Mouse (Mus musculus): ENCODE measurements around the gene Aars2.

The Aars2 gene

GRCm38 (mm10) chr17:45506700-45507189 is at the start of gene Aars2:
TSS of gene Aars2 (plus strand) at chr17:45506841.
- WGBS: under 1% methylated on average over 42 of the region's 42 CpGs

GRCm38 (mm10) chr17:45457487-45457886 is 49.2 kb upstream of the Aars2 start:
- 91% methylated on average over 5 of the region's 5 CpGs for WGBS

- WGBS: 91% methylated on average over 4 of the region's 4 CpGs
Observed at GRCm38 (mm10) chr17:45458516-45458915, 48.1 kb upstream of the Aars2 start.

- WGBS: 93% methylated on average over 8 of the region's 8 CpGs
Observed at GRCm38 (mm10) chr17:45459062-45459461, 47.6 kb upstream of the Aars2 start.

GRCm38 (mm10) chr17:45462506-45462905 is 44.1 kb upstream of the Aars2 start:
- WGBS: 97% methylated on average over 4 of the region's 4 CpGs

GRCm38 (mm10) chr17:45464255-45464654 is 42.4 kb upstream of the Aars2 start:
- WGBS: 90% methylated on average over 9 of the region's 9 CpGs

GRCm38 (mm10) chr17:45466701-45467100 is 39.9 kb upstream of the Aars2 start:
- 66% methylated on average over 2 of the region's 2 CpGs for WGBS

- 82% methylated on average over 5 of the region's 5 CpGs for WGBS
Observed at GRCm38 (mm10) chr17:45468302-45468701, 38.3 kb upstream of the Aars2 start.

GRCm38 (mm10) chr17:45470726-45471125 is 35.9 kb upstream of the Aars2 start:
- WGBS: 40% methylated on average over 7 of the region's 7 CpGs

GRCm38 (mm10) chr17:45473667-45474066 is 33.0 kb upstream of the Aars2 start:
- WGBS: 83% methylated on average over 6 of the region's 6 CpGs

- 60% methylated on average over 8 of the region's 8 CpGs for WGBS
Observed at GRCm38 (mm10) chr17:45474146-45474545, 32.5 kb upstream of the Aars2 start.

GRCm38 (mm10) chr17:45474669-45475465 is 31.8 kb upstream of the Aars2 start, which contains the start of gene Spats1:
TSS of gene Spats1 (minus strand) at chr17:45475415.
- 2% methylated on average over 30 of the region's 30 CpGs for WGBS

- WGBS: 16% methylated on average over 12 of the region's 12 CpGs
Observed at GRCm38 (mm10) chr17:45478234-45478825, 28.3 kb upstream of the Aars2 start.

GRCm38 (mm10) chr17:45480429-45480828 is 26.2 kb upstream of the Aars2 start:
- 27% methylated on average over 2 of the region's 2 CpGs for WGBS

- WGBS: 68% methylated on average over 7 of the region's 7 CpGs
Observed at GRCm38 (mm10) chr17:45485581-45485980, 21.1 kb upstream of the Aars2 start.

GRCm38 (mm10) chr17:45487216-45487615 is 19.4 kb upstream of the Aars2 start:
- WGBS: 32% methylated on average over 5 of the region's 5 CpGs

GRCm38 (mm10) chr17:45488321-45489254 is 18.1 kb upstream of the Aars2 start:
- 84% methylated on average over 23 of the region's 23 CpGs for WGBS

GRCm38 (mm10) chr17:45489736-45490135 is 16.9 kb upstream of the Aars2 start:
- WGBS: 60% methylated on average over 6 of the region's 6 CpGs

- WGBS: 48% methylated on average over 13 of the region's 13 CpGs
Observed at GRCm38 (mm10) chr17:45490532-45491154, 16.0 kb upstream of the Aars2 start.

- WGBS: 75% methylated on average over 11 of the region's 11 CpGs
Observed at GRCm38 (mm10) chr17:45495398-45495797, 11.2 kb upstream of the Aars2 start.

- 79% methylated on average over 13 of the region's 13 CpGs for WGBS
Observed at GRCm38 (mm10) chr17:45498397-45498796, 8.2 kb upstream of the Aars2 start.
